Mouse (Mus musculus) gonadal fat pad, adult 2 months (tissue): ENCODE measurements around the gene Sh2d6. TPM values are rescaled to one million over a fixed set of nuclear protein-coding genes. Genes with fewer than 3 reads are reported as not detected.

Experiments used
- polyA plus RNA-seq: library from polyadenylated mRNA; depleted of rRNA; stranded (reverse); fragments of >200 nt; gene quantifications from 2 replicates; pipeline ENCODE4 v1.2.3, GENCODE M21; 2012; rRNA removed

The Sh2d6 gene
- polyA plus RNA-seq, 1 experiment = 3.3 TPM

Other genes starting within 250 kb of the Sh2d6 start
- gene Sftpb, start 217.1 kb downstream of the Sh2d6 start, polyA plus RNA-seq = 0.19 and 0.27 TPM in 2 replicates
- 24.3 and 26.5 TPM in 2 replicates for gene Usp39, start 176.5 kb downstream of the Sh2d6 start, polyA plus RNA-seq
- 16.9 and 20.3 TPM in 2 replicates for gene 0610030E20Rik, start 174.4 kb downstream of the Sh2d6 start, polyA plus RNA-seq
- gene Tmem150a, start 166.3 kb downstream of the Sh2d6 start, polyA plus RNA-seq = 19.0 and 23.6 TPM in 2 replicates
- gene Rnf181, start 154.8 kb downstream of the Sh2d6 start, polyA plus RNA-seq = 142 and 189 TPM in 2 replicates
- gene Vamp5, start 141.2 kb downstream of the Sh2d6 start, polyA plus RNA-seq = 14.8 and 17.5 TPM in 2 replicates
- gene Vamp8, start 131.0 kb downstream of the Sh2d6 start, polyA plus RNA-seq = 159 and 190 TPM in 2 replicates
- gene Ggcx, start 107.4 kb downstream of the Sh2d6 start, polyA plus RNA-seq = 26.9 and 27.5 TPM in 2 replicates
- 177 and 192 TPM in 2 replicates for gene Mat2a, start 82.1 kb downstream of the Sh2d6 start, polyA plus RNA-seq
- 138 TPM in 2 replicates for gene Capg, start 22.7 kb upstream of the Sh2d6 start, polyA plus RNA-seq
- gene Elmod3, start 76.7 kb upstream of the Sh2d6 start, polyA plus RNA-seq = 29.9 and 32.8 TPM in 2 replicates
- gene Retsat, start 76.8 kb upstream of the Sh2d6 start, polyA plus RNA-seq = 55.1 and 64.5 TPM in 2 replicates
- 66.5 and 75.6 TPM in 2 replicates for gene Tgoln1, start 95.3 kb upstream of the Sh2d6 start, polyA plus RNA-seq